Mouse (Mus musculus) limb, embryonic 12.5 days (tissue): ENCODE measurements around the gene Txlna. TPM values are rescaled to one million over a fixed set of nuclear protein-coding genes. Genes with fewer than 3 reads are reported as not detected.

Source experiments
- ATAC-seq: fragments of 200-750 bp; cut with Nextera tagmentation; 2 replicates; pipeline ENCODE4 v1.8.0; 2017; ENCODE audit warnings: low read depth, moderate TSS enrichment; ENCODE audit not compliant: insufficient number of reproducible peaks, insufficient read depth, low FRiP score, low TSS enrichment
- H3K27ac ChIP-seq: fragments of 300-500 bp; sonication (generic); 2 replicates; pipeline ENCODE4 v1.5.1; 2016; ENCODE audit warnings: mild to moderate bottlenecking, moderate library complexity
- H3K27me3 ChIP-seq: fragments of 300-500 bp; sonication (generic); 2 replicates; pipeline ENCODE4 v1.6.1; 2016; ENCODE audit warnings: mild to moderate bottlenecking, moderate library complexity
- H3K36me3 ChIP-seq: fragments of 300-500 bp; sonication (generic); 2 replicates; pipeline ENCODE4 v1.6.1; 2016; ENCODE audit warnings: mild to moderate bottlenecking, moderate library complexity
- H3K4me1 ChIP-seq: fragments of 300-500 bp; sonication (generic); replicated peaks from 2 replicates; pipeline ENCODE4 v1.6.1; 2016
- H3K4me2 ChIP-seq: fragments of 300-500 bp; sonication (generic); 2 replicates; pipeline ENCODE4 v1.6.1; 2016; ENCODE audit warnings: mild to moderate bottlenecking, moderate library complexity
- H3K4me3 ChIP-seq: fragments of 300-500 bp; sonication (generic); replicated peaks from 2 replicates; pipeline ENCODE4 v1.5.1; 2016; ENCODE audit warnings: mild to moderate bottlenecking
- H3K9ac ChIP-seq: fragments of 300-500 bp; sonication (generic); replicated peaks from 2 replicates; pipeline ENCODE4 v1.6.1; 2016; ENCODE audit warnings: mild to moderate bottlenecking, moderate library complexity
- H3K9me3 ChIP-seq: fragments of 300-500 bp; sonication (generic); 2 replicates; pipeline ENCODE4 v1.6.1; 2016; ENCODE audit warnings: mild to moderate bottlenecking, moderate library complexity
- WGBS: fragments of 180-500 bp; shearing (Covaris S2); methylation state at CpG from one replicate; pipeline ENCODE4 v1.1.7; 2016; 5-methylcytosine and 5-hydroxymethylcytosine counted together
- microRNA-seq: library from miRNA; unstranded; fragments of <30 nt; microRNA quantifications from one replicate; pipeline ENCODE4, GENCODE M21; 2017
- polyA plus RNA-seq: library from polyadenylated mRNA; unstranded; fragments of >200 nt; fragmentation: Nextera tagmentation; extraction: Ambion mirVana; gene quantifications from 2 replicates; pipeline ENCODE4 v1.2.1, GENCODE M21; 2016

The Txlna gene
- polyA plus RNA-seq, 1 experiment from 2014 or later = 109 TPM

- Histone ChIP-seq H3K27ac (peak overlapping the region; percentile 42; the same call in 1 of the 2 replicates), H3K27me3 (no peaks in the 10 kb centered on the region)
- ATAC-seq = peak; percentile 13; the same call in 1 of the 2 replicates
Measured at GRCm38 (mm10) chr4:129584884-129585608, 55.8 kb downstream of the Txlna start.

GRCm38 (mm10) chr4:129584370-129584769 lies 56.5 kb downstream of the Txlna start:
- Histone ChIP-seq H3K27me3 (no peaks in the 10 kb centered on the region), H3K9me3 (no peaks in the 10 kb centered on the region), H3K4me1 (peaks cover 9% of the 10 kb centered on the region; the same call in 1 of the 2 replicates), H3K9ac (peak overlapping the region; percentile 64; the same call in 1 of the 2 replicates), H3K4me2 (peak overlapping the region; percentile 68), H3K27ac (peak overlapping the region; percentile 42; the same call in 1 of the 2 replicates), H3K36me3 (no peaks in the 10 kb centered on the region), H3K4me3 (peak overlapping the region; percentile 49)
- ATAC-seq = no peak
- 91% methylated on average over 1 of the region's 1 CpGs for WGBS

More at GRCm38 (mm10) chr4:129584884-129585608, 55.8 kb downstream of the Txlna start:
- peaks cover 9% of the 10 kb centered on the region; the same call in 1 of the 2 replicates for H3K4me1 ChIP-seq
- peaks cover 2% of the 10 kb centered on the region for H3K36me3 ChIP-seq
- peak overlapping the region; percentile 68 for H3K4me2 ChIP-seq
- 3% methylated on average over 36 of the region's 36 CpGs for WGBS
- peak overlapping the region; percentile 49 for H3K4me3 ChIP-seq
- H3K9ac ChIP-seq = peak overlapping the region; percentile 64
- no peaks in the 10 kb centered on the region for H3K9me3 ChIP-seq

GRCm38 (mm10) chr4:129582251-129582650 lies 58.6 kb downstream of the Txlna start:
- no peaks in the 10 kb centered on the region for H3K27me3 ChIP-seq
- H3K4me2 ChIP-seq = no peak overlapping the region
- H3K4me1 ChIP-seq = peaks cover 10% of the 10 kb centered on the region; the same call in 1 of the 2 replicates
- no peaks in the 10 kb centered on the region for H3K9me3 ChIP-seq
- no peak overlapping the region for H3K9ac ChIP-seq
- no peak overlapping the region for H3K27ac ChIP-seq
- no peaks in the 10 kb centered on the region for H3K36me3 ChIP-seq
- ATAC-seq = no peak
- no peak overlapping the region for H3K4me3 ChIP-seq
- 80% methylated on average over 1 of the region's 1 CpGs for WGBS

GRCm38 (mm10) chr4:129580347-129580746 lies 60.5 kb downstream of the Txlna start:
- Histone ChIP-seq H3K9ac (no peak overlapping the region), H3K4me2 (no peak overlapping the region), H3K4me3 (no peak overlapping the region), H3K9me3 (no peaks in the 10 kb centered on the region), H3K27me3 (no peaks in the 10 kb centered on the region), H3K4me1 (peaks cover 15% of the 10 kb centered on the region), H3K27ac (no peak overlapping the region), H3K36me3 (no peaks in the 10 kb centered on the region)
- WGBS = 72% methylated on average over 7 of the region's 7 CpGs
- ATAC-seq = no peak

GRCm38 (mm10) chr4:129578466-129578865 lies 62.4 kb downstream of the Txlna start, which contains the start of gene Fam167b:
TSS of gene Fam167b (minus strand) at chr4:129578549.
- no peaks in the 10 kb centered on the region for H3K27me3 ChIP-seq
- no peak within 1 kb of the TSS for H3K4me3 ChIP-seq
- 86% methylated on average over 5 of the region's 5 CpGs for WGBS
- no peaks in the 10 kb centered on the region for H3K9me3 ChIP-seq
- no peaks in the 10 kb centered on the region for H3K36me3 ChIP-seq
- no peak for ATAC-seq
- H3K27ac ChIP-seq = no peak within 1 kb of the TSS
- no peak within 1 kb of the TSS for H3K9ac ChIP-seq
- no peak within 1 kb of the TSS for H3K4me2 ChIP-seq
- peaks cover 11% of the 10 kb centered on the region for H3K4me1 ChIP-seq

GRCm38 (mm10) chr4:129577688-129578087 lies 63.2 kb downstream of the Txlna start:
- Histone ChIP-seq H3K9ac (no peak overlapping the region), H3K9me3 (no peaks in the 10 kb centered on the region), H3K27me3 (no peaks in the 10 kb centered on the region), H3K4me3 (no peak overlapping the region), H3K4me1 (peaks cover 11% of the 10 kb centered on the region), H3K4me2 (no peak overlapping the region), H3K36me3 (no peaks in the 10 kb centered on the region), H3K27ac (no peak overlapping the region)
- no peak for ATAC-seq
- WGBS = 78% methylated on average over 7 of the region's 7 CpGs

GRCm38 (mm10) chr4:129576863-129577491 lies 63.9 kb downstream of the Txlna start:
- no peaks in the 10 kb centered on the region for H3K27me3 ChIP-seq
- no peaks in the 10 kb centered on the region for H3K9me3 ChIP-seq
- ATAC-seq = no peak
- H3K4me1 ChIP-seq = peaks cover 11% of the 10 kb centered on the region
- H3K9ac ChIP-seq = no peak overlapping the region
- no peaks in the 10 kb centered on the region for H3K36me3 ChIP-seq
- H3K4me2 ChIP-seq = peak overlapping the region; percentile 19; the same call in 1 of the 2 replicates
- H3K4me3 ChIP-seq = no peak overlapping the region; the same call in 1 of the 2 replicates
- 0 out of 2 replicates have a peak overlapping the region, but pooled peaks have one; percentile 35 for H3K27ac ChIP-seq
- 40% methylated on average over 21 of the region's 21 CpGs for WGBS

Small RNAs within 50 kb of the gene (microRNA-seq; reads per million reads assigned to microRNA genes)
- gene Mir7016 = 2.3 reads per million, percentile 2 among the genes with 10 or more reads in this experiment

Other genes with a start within 250 kb of the Txlna start
- 1.2 and 1.4 TPM in 2 replicates for gene Zbtb8b, start 200.2 kb downstream of the Txlna start, polyA plus RNA-seq
- gene Bsdc1, start 179.5 kb downstream of the Txlna start, polyA plus RNA-seq = 24.6 and 24.9 TPM in 2 replicates
- not detected in 2 replicates for gene Tssk3, start 150.0 kb downstream of the Txlna start, polyA plus RNA-seq
- not detected in 2 replicates for gene Fam229a, start 149.9 kb downstream of the Txlna start, polyA plus RNA-seq
- 1,451 and 1,538 TPM in 2 replicates for gene Marcksl1, start 127.5 kb downstream of the Txlna start, polyA plus RNA-seq
- 278 and 292 TPM in 2 replicates for gene Hdac1, start 98.4 kb downstream of the Txlna start, polyA plus RNA-seq
- gene Lck, start 67.4 kb downstream of the Txlna start, polyA plus RNA-seq = 12.4 and 17.0 TPM in 2 replicates
- gene Fam167b, start 62.5 kb downstream of the Txlna start, polyA plus RNA-seq = 3.4 and 4.1 TPM in 2 replicates
- 259 and 264 TPM in 2 replicates for gene Eif3i, start 40.4 kb downstream of the Txlna start, polyA plus RNA-seq
- 187 and 190 TPM in 2 replicates for gene Tmem234, start 40.4 kb downstream of the Txlna start, polyA plus RNA-seq
- 2.3 and 2.7 TPM in 2 replicates for gene Dcdc2b, start 26.8 kb downstream of the Txlna start, polyA plus RNA-seq
- gene Iqcc, start 22.0 kb downstream of the Txlna start, polyA plus RNA-seq = 31.8 and 32.5 TPM in 2 replicates
- gene Ccdc28b, start 17.1 kb downstream of the Txlna start, polyA plus RNA-seq = 52.0 and 53.6 TPM in 2 replicates
- gene Kpna6, start 31.7 kb upstream of the Txlna start, polyA plus RNA-seq = 13.9 and 18.0 TPM in 2 replicates
- gene Tmem39b, start 55.8 kb upstream of the Txlna start, polyA plus RNA-seq = 15.4 and 16.8 TPM in 2 replicates
- 204 TPM in 2 replicates for gene Khdrbs1, start 101.2 kb upstream of the Txlna start, polyA plus RNA-seq
- gene Ptp4a2, start 170.2 kb upstream of the Txlna start, polyA plus RNA-seq = 327 and 335 TPM in 2 replicates